Mouse (Mus musculus) spleen, adult 2 months (tissue): ENCODE measurements at regions not wholly inside any gene's neighbourhood (a gene's known extent, or its start where the extent isn't known, plus 50 kb on each side); places are given as distances from the start of the nearest gene placed in this dataset.

Experiments
- DNase-seq, 2 experiments: peaks; one replicate each; pipeline versions ENCODE4 v3.0.0 to v3.0.0-alpha.2; 2012 to 2021; ENCODE audit warnings: low spot score in 2 of 2, low read depth in 1 of 2
- H3K27ac ChIP-seq: fragments of 200-500 bp; 2 replicates; pipeline ENCODE4 v1.5.1; 2012; ENCODE audit warnings: low read length, inconsistent platforms; ENCODE audit not compliant: insufficient read depth
- H3K27me3 ChIP-seq: fragments of 200-500 bp; 2 replicates; pipeline ENCODE4 v1.6.1; 2012; ENCODE audit warnings: mild to moderate bottlenecking, moderate library complexity, low read length, inconsistent platforms; ENCODE audit not compliant: control insufficient read depth, insufficient read depth
- H3K36me3 ChIP-seq: fragments of 200-500 bp; 2 replicates; pipeline ENCODE4 v1.6.1; 2012; ENCODE audit warnings: mild to moderate bottlenecking, low read length, inconsistent platforms; ENCODE audit not compliant: control insufficient read depth, insufficient read depth
- H3K4me1 ChIP-seq: fragments of 200-500 bp; 2 replicates; pipeline ENCODE4 v1.6.1; 2011; ENCODE audit warnings: inconsistent platforms; ENCODE audit not compliant: control insufficient read depth, insufficient read depth, insufficient read length
- H3K4me3 ChIP-seq: fragments of 200-500 bp; 2 replicates; pipeline ENCODE4 v1.5.1; 2011; ENCODE audit warnings: mild to moderate bottlenecking, inconsistent platforms; ENCODE audit not compliant: insufficient read depth, insufficient read length; ENCODE audit errors: extremely low read depth
- CTCF ChIP-seq: fragments of 200-500 bp; IDR thresholded peaks from 2 replicates; pipeline ENCODE4 v1.5.1; 2011; ENCODE audit warnings: mild to moderate bottlenecking, inconsistent platforms; ENCODE audit not compliant: insufficient read depth, insufficient read length, insufficient replicate concordance; ENCODE audit errors: extremely low read depth
- POLR2A ChIP-seq: fragments of 200-500 bp; IDR thresholded peaks from 2 replicates; pipeline ENCODE4 v1.6.1; 2011; ENCODE audit warnings: low read depth, low read length, inconsistent platforms
- WGBS: fragments of 180-500 bp; shearing (Covaris S2); methylation state at CpG from one replicate; pipeline ENCODE4 v1.1.7; 2018; 5-methylcytosine and 5-hydroxymethylcytosine counted together

DNA sequence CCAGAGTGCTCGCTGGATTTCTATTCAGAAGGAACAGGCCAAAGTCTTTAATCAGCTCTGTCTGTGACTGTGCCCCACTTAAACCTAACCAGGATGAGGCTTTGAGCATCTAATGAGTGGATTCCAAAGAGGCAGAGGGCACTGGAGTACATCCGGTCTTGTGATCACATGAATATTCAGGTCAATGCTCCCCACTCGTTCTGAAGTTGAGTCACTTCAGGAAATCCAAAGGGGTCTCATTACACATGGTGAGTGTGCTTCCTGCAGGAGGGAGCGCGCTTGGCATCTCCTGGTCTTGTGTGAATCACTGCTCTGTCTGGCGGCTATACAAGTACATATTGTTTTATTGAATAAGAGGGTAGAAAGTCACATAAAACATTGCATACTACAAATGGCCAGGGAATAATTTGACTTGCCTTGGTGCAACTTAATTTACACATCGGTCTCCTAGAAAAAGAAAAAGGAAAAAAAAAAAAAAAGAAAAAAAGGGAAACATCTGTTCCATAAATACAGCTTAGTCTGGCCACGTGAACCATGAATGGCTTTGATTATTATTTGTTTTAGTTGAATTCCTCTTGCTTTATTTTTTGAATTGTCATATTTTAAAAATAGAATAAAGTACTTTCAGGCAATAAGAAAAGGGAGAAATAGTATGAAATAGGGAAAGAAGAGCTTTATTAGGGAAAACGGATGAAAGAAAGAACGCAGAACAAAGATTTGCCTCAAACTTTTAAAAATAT, 148.1 kb upstream of the Hmga2 start:
- Histone ChIP-seq H3K4me1 (no peaks in the 10 kb centered on the region), H3K27me3 (no peaks in the 10 kb centered on the region), H3K4me3 (no peak overlapping the region), H3K36me3 (no peaks in the 10 kb centered on the region), H3K27ac (no peak overlapping the region)
- TF ChIP-seq CTCF, result no peak
- TF ChIP-seq POLR2A, result no peak
- no peak for DNase-seq
- 75% methylated on average over 10 of the region's 10 CpGs for WGBS

GRCm38 (mm10) chr10:120616406-120617015, 140.2 kb upstream of the Hmga2 start:
- WGBS, result 8% methylated on average over 5 of the region's 5 CpGs
- peak; percentile 7 to 34 for DNase-seq
- H3K27ac ChIP-seq, result no peak overlapping the region

GRCm38 (mm10) chr10:120612351-120612750, 136.1 kb upstream of the Hmga2 start:
- no peak overlapping the region for H3K27ac ChIP-seq
- WGBS, result 86% methylated on average over 8 of the region's 8 CpGs
- no peaks in the 10 kb centered on the region for H3K27me3 ChIP-seq
- DNase-seq, result no peak
- TF ChIP-seq CTCF, result no peak
- no peak for TF ChIP-seq POLR2A
- no peaks in the 10 kb centered on the region for H3K36me3 ChIP-seq
- H3K4me3 ChIP-seq, result no peak overlapping the region
- H3K4me1 ChIP-seq, result 0 out of 2 replicates have a peak, but pooled peaks cover 2% of the 10 kb centered on the region

More at GRCm38 (mm10) chr10:120616406-120617015, 140.2 kb upstream of the Hmga2 start:
- 0 out of 2 replicates have a peak, but pooled peaks cover 2% of the 10 kb centered on the region for H3K4me1 ChIP-seq
- no peak overlapping the region for H3K4me3 ChIP-seq
- no peaks in the 10 kb centered on the region for H3K27me3 ChIP-seq
- H3K36me3 ChIP-seq, result no peaks in the 10 kb centered on the region
- TF ChIP-seq CTCF (no peak), POLR2A (no peak)

DNA sequence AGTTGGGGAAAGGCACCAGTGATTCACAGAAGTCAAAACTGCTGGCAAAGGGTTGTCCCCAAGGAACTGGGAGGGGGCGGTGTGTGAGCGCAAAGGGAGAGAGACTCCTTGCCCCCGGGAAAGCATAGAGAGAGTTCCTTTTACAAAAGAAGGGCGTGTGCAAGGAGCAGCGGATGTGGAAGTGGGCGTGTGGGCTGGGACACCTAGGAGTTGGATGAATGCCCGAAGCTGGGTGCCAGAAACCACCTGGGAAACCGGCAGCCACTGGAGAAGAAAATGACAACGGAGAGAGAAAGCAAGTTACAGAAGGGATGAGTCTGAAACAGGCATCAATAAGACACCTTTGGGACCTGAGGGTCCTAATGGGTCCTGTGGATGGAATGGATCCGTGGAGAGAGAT, 133.8 kb upstream of the Hmga2 start:
- no peak overlapping the region for H3K27ac ChIP-seq
- H3K27me3 ChIP-seq, result no peaks in the 10 kb centered on the region
- no peak for DNase-seq
- no peaks in the 10 kb centered on the region for H3K4me1 ChIP-seq
- no peak overlapping the region for H3K4me3 ChIP-seq
- H3K36me3 ChIP-seq, result no peaks in the 10 kb centered on the region
- WGBS, result 80% methylated on average over 10 of the region's 10 CpGs
- TF ChIP-seq POLR2A, result no peak

GRCm38 (mm10) chr10:120604506-120604905, 128.2 kb upstream of the Hmga2 start:
- no peaks in the 10 kb centered on the region for H3K27me3 ChIP-seq
- DNase-seq, result no peak
- no peaks in the 10 kb centered on the region for H3K4me1 ChIP-seq
- H3K27ac ChIP-seq, result no peak overlapping the region
- H3K36me3 ChIP-seq, result no peaks in the 10 kb centered on the region
- TF ChIP-seq CTCF (no peak), POLR2A (no peak)
- H3K4me3 ChIP-seq, result no peak overlapping the region
- WGBS, result 89% methylated on average over 7 of the region's 7 CpGs

DNA sequence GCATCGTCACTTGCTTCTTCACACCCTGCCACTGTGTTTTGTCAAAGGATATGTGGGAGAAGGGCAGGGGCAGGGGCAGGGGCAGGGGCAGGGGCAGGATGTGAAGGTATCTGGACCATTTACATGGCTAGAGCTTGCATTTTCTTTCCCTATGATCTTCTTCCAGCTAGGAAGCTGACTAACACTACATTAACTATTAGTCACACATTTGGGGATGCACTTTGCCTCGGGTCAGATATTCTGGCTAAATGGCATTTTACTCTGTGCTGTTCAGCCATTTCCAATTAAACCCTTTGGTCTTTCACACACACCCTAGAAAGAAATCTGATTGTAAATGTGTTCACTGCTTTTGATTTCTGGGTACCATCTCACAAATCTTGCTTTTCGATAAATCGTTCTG, 126.9 kb upstream of the Hmga2 start:
- DNase-seq, result no peak
- Histone ChIP-seq H3K4me1 (no peaks in the 10 kb centered on the region), H3K27me3 (no peaks in the 10 kb centered on the region), H3K27ac (no peak overlapping the region), H3K4me3 (no peak overlapping the region), H3K36me3 (no peaks in the 10 kb centered on the region)
- TF ChIP-seq CTCF (no peak), POLR2A (no peak)
- WGBS, result 88% methylated on average over 4 of the region's 4 CpGs

GRCm38 (mm10) chr10:120600735-120601134, 124.5 kb upstream of the Hmga2 start:
- Histone ChIP-seq H3K27me3 (no peaks in the 10 kb centered on the region), H3K27ac (no peak overlapping the region), H3K4me1 (no peaks in the 10 kb centered on the region), H3K36me3 (no peaks in the 10 kb centered on the region), H3K4me3 (no peak overlapping the region)
- WGBS, result 87% methylated on average over 5 of the region's 5 CpGs
- DNase-seq, result no peak
- TF ChIP-seq CTCF (no peak), POLR2A (no peak)
